Mouse (Mus musculus) erythroblast, embryonic 14.5 days (primary cell): Measurements from ENCODE around the gene Rassf1.

Experiments
- GATA1 ChIP-seq: IDR thresholded peaks from 2 replicates; pipeline ENCODE4 v1.6.1; 2012; ENCODE audit warnings: low read length, inconsistent platforms, mixed read lengths
- TAL1 ChIP-seq: IDR thresholded peaks from 3 replicates; pipeline ENCODE4 v1.6.1; 2012; ENCODE audit warnings: low read length, inconsistent platforms, mixed read lengths

DNA sequence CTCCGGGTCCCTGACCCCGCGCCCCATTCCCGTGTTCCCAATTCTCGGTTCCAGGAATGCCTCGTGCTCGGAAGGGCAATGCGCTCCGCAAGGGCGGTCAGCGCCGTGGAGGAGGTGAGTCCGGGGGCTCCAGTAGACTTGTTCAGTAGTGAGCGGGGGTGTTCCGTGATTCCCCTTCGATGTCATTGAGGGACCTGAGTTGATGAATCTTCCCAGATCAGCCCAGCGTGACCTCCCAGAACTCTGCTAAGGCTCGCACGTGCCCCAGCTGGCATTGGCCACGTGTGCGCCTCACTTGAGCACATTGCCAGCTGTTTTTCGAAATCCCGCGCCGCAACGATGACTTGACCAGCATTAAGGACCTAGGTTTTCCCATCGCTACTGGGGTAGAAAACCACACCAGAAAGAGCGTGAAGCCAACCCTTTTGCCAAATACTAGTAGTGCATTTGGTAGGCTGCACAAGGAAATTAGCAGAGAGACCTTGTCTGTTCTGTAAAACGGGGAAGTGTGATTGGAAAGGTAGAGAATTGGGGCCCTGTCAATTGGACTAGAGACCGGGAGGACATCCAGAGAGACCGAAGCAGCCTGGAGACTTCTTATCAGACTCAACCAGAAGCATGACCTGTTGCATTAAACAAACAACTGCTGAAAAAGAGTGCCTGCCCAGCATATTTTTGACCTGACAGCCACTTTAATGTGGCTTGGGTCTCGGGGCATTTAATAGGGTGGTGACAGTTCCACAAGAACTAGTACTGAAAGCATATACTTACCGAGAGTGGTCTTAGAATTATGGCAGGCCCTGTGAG is 36.7 kb downstream of the Rassf1 start:
- TF ChIP-seq GATA1 = peak; percentile 43
- peak; percentile 72 for TF ChIP-seq TAL1
